Mouse (Mus musculus) lung, embryonic 14.5 days (tissue): Measurements from ENCODE around the gene Gpr183. TPM values are rescaled to one million over a fixed set of nuclear protein-coding genes. Genes with fewer than 3 reads are reported as not detected.
A peak's percentile ranks its signal among the peaks of the same experiment; 100 is the strongest.

ENCODE experiments used
- ATAC-seq: fragments of 200-750 bp; cut with Nextera tagmentation; 2 replicates; pipeline ENCODE4 v1.8.0; 2017; ENCODE audit warnings: mild to moderate bottlenecking, moderate TSS enrichment, moderate library complexity; ENCODE audit not compliant: insufficient read depth
- DNase-seq: peaks from one replicate; pipeline ENCODE4 v3.0.0-alpha.2; 2015
- H3K27ac ChIP-seq: fragments of 300-500 bp; sonication (generic); 2 replicates; pipeline ENCODE4 v1.5.1; 2014; ENCODE audit warnings: low read depth, mild to moderate bottlenecking, moderate library complexity
- H3K27me3 ChIP-seq: fragments of 300-500 bp; sonication (generic); 2 replicates; pipeline ENCODE4 v1.6.1; 2014; ENCODE audit warnings: low read length, control low read depth; ENCODE audit not compliant: insufficient read depth
- H3K36me3 ChIP-seq: fragments of 300-500 bp; sonication (generic); 2 replicates; pipeline ENCODE4 v1.6.1; 2014; ENCODE audit warnings: control low read depth; ENCODE audit not compliant: insufficient read depth
- H3K4me1 ChIP-seq: fragments of 300-500 bp; sonication (generic); 2 replicates; pipeline ENCODE4 v1.6.1; 2014; ENCODE audit warnings: antibody characterized with exemption, control low read depth; ENCODE audit not compliant: insufficient read depth
- H3K4me2 ChIP-seq: fragments of 300-500 bp; sonication (generic); 2 replicates; pipeline ENCODE4 v1.6.1; 2014; ENCODE audit warnings: mild to moderate bottlenecking
- H3K4me3 ChIP-seq: fragments of 300-500 bp; sonication (generic); 2 replicates; pipeline ENCODE4 v1.5.1; 2014; ENCODE audit warnings: low read depth, low read length
- H3K9ac ChIP-seq: fragments of 300-500 bp; sonication (generic); 2 replicates; pipeline ENCODE4 v1.6.1; 2014
- H3K9me3 ChIP-seq: fragments of 300-500 bp; sonication (generic); 2 replicates; pipeline ENCODE4 v1.6.1; 2016; ENCODE audit warnings: low read depth, low read length, control low read depth
- CTCF ChIP-seq: IDR thresholded peaks from 2 replicates; pipeline ENCODE4 v1.5.1; 2016; ENCODE audit warnings: antibody characterized with exemption, low read depth
- WGBS: fragments of 180-500 bp; shearing (Covaris S2); extraction: QIAGEN DNeasy Blood & Tissue Kit; methylation state at CpG from one replicate; pipeline ENCODE4 v1.1.7; 2014; 5-methylcytosine and 5-hydroxymethylcytosine counted together
- polyA plus RNA-seq: library from polyadenylated mRNA; unstranded; fragments of >200 nt; fragmentation: Nextera tagmentation; extraction: Ambion mirVana; gene quantifications from 2 replicates; pipeline ENCODE4 v1.2.1, GENCODE M21; 2014

Gene Gpr183
- polyA plus RNA-seq, 1 experiment from 2014 or later, result 3.6 TPM

- H3K27me3 ChIP-seq, result no peaks in the 10 kb centered on the region
- H3K4me3 ChIP-seq, result no peak overlapping the region
- no peak overlapping the region for H3K4me2 ChIP-seq
- H3K4me1 ChIP-seq, result no peaks in the 10 kb centered on the region
- no peak overlapping the region for H3K9ac ChIP-seq
- DNase-seq (no peak), ATAC-seq (no peak)
- WGBS, result 89% methylated on average over 3 of the region's 3 CpGs
- H3K36me3 ChIP-seq, result peaks cover 3% of the 10 kb centered on the region; the same call in 1 of the 2 replicates
- no peak for TF ChIP-seq CTCF
- H3K9me3 ChIP-seq, result no peaks in the 10 kb centered on the region
- H3K27ac ChIP-seq, result no peak overlapping the region
Observed at GRCm38 (mm10) chr14:121989331-121989730, 24.3 kb upstream of the Gpr183 start.

DNA sequence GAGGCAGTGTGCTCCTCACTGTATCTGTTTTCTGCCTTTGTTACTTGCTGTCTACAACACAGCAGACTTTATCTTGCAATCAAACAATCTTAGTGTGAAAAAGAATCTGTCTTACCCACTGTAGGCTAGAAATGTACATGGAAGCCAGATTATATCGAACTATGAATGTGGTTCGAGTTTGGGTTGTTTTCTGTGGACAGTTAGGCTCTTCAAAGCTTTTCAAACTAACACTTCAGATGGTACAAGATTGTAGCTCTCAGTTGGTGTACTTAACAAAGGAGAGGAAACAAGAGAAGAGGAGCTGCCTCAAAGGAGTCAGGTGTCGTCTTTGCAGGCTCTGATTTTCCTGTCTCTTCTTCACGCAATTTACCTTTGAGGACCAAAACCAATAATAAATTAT is 22.7 kb upstream of the Gpr183 start:
- Histone ChIP-seq H3K27ac (no peak overlapping the region), H3K4me2 (no peak overlapping the region), H3K9ac (no peak overlapping the region), H3K4me1 (no peaks in the 10 kb centered on the region), H3K9me3 (no peaks in the 10 kb centered on the region), H3K4me3 (no peak overlapping the region), H3K36me3 (no peaks in the 10 kb centered on the region; the same call in 1 of the 2 replicates), H3K27me3 (no peaks in the 10 kb centered on the region)
- WGBS, result 62% methylated on average over 4 of the region's 4 CpGs
- no peak for TF ChIP-seq CTCF
- ATAC-seq (no peak), DNase-seq (no peak)

GRCm38 (mm10) chr14:121987287-121987686 is 22.3 kb upstream of the Gpr183 start:
- no peak overlapping the region for H3K27ac ChIP-seq
- no peaks in the 10 kb centered on the region for H3K27me3 ChIP-seq
- DNase-seq, result no peak
- no peak for ATAC-seq
- H3K4me2 ChIP-seq, result no peak overlapping the region
- H3K4me3 ChIP-seq, result no peak overlapping the region
- WGBS, result 76% methylated on average over 1 of the region's 1 CpGs
- H3K4me1 ChIP-seq, result no peaks in the 10 kb centered on the region
- TF ChIP-seq CTCF, result no peak
- no peaks in the 10 kb centered on the region for H3K9me3 ChIP-seq
- no peak overlapping the region for H3K9ac ChIP-seq
- H3K36me3 ChIP-seq, result no peaks in the 10 kb centered on the region; the same call in 1 of the 2 replicates

GRCm38 (mm10) chr14:121986028-121986427 is 21.0 kb upstream of the Gpr183 start:
- peak; percentile 66; the same call in 1 of the 2 replicates for ATAC-seq
- no peak for TF ChIP-seq CTCF
- WGBS, result 75% methylated on average over 6 of the region's 6 CpGs
- no peak overlapping the region for H3K9ac ChIP-seq
- no peak overlapping the region for H3K4me3 ChIP-seq
- peak; percentile 64 for DNase-seq
- no peaks in the 10 kb centered on the region for H3K27me3 ChIP-seq
- H3K9me3 ChIP-seq, result no peaks in the 10 kb centered on the region
- no peak overlapping the region for H3K4me2 ChIP-seq
- H3K4me1 ChIP-seq, result no peaks in the 10 kb centered on the region
- no peaks in the 10 kb centered on the region; the same call in 1 of the 2 replicates for H3K36me3 ChIP-seq
- peak overlapping the region; percentile 18; the same call in 1 of the 2 replicates for H3K27ac ChIP-seq

DNA sequence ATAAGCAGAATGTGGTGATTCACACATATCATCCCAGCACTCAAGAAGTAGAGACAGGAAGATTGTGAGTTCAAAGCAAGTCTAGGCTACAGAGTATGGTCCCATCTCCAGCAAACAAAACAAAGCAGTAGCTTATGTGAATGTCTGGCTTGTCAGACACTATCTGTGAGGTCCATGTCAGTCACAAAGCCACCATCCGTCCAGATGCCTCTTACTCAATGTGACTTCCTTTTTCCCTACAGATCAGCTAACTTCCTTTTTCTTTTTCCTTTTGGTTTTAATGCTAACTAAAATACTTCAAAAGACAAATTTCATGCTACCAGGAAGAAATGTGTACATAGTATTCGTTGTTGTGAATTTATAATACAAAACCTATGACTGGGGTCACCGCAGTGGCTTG is 20.5 kb upstream of the Gpr183 start:
- Histone ChIP-seq H3K9ac (no peak overlapping the region), H3K4me1 (no peaks in the 10 kb centered on the region), H3K4me3 (no peak overlapping the region), H3K27ac (peak overlapping the region; percentile 18; the same call in 1 of the 2 replicates), H3K4me2 (no peak overlapping the region), H3K9me3 (no peaks in the 10 kb centered on the region), H3K27me3 (no peaks in the 10 kb centered on the region), H3K36me3 (no peaks in the 10 kb centered on the region; the same call in 1 of the 2 replicates)
- DNase-seq, result no peak
- 72% methylated on average over 3 of the region's 3 CpGs for WGBS
- no peak for TF ChIP-seq CTCF
- ATAC-seq, result no peak

DNA sequence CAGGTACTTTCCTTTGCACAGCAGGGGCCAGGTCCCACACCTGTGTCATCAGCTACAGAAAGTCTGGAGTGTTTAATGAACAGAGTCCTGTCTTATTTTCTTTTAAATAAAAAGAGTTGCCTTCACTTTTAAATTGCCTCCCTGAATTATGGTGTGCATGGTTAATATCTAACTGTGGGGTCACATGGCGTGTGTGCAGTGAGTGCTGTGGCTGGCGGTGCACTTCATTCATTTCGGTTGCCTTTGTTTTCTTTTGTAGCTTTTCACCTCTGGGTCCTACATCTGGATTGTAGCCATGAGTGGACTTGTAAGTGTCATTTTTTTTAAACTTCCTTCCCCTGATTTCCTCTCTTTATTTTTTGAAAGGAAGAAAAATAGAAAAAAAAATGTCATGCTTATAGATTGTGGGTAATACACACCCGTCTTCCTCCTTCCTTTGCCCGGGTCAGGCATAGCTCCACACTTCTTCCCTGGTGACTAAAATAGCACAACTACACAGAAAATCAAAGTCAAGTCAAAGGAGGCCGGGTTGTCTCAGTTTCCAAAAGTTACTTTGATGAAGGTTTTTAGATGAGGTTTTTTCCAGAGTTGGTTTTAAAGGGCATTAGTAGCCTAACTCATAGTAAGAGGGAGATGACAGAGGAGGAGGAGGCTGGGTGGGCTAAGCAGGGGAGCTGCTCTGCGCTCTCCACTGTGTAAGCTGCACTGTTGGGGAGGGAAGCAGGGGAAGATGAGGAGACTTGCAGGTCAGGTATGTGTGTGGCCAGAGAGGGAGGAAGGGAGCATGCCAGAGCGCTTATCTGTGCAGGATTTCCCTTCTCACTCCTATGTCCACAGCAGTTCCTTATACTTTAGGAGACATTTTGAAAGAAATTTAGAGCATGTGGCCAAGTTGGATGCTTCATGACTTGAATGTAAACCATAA is 18.3 kb upstream of the Gpr183 start:
- ATAC-seq (peak; percentile 63; the same call in 1 of the 2 replicates), DNase-seq (peak; percentile 47)
- H3K27me3 ChIP-seq, result no peaks in the 10 kb centered on the region
- peak overlapping the region; percentile 61 for H3K27ac ChIP-seq
- no peaks in the 10 kb centered on the region for H3K4me1 ChIP-seq
- H3K36me3 ChIP-seq, result no peaks in the 10 kb centered on the region; the same call in 1 of the 2 replicates
- H3K4me3 ChIP-seq, result no peak overlapping the region
- TF ChIP-seq CTCF, result no peak
- no peak overlapping the region for H3K4me2 ChIP-seq
- 32% methylated on average over 8 of the region's 8 CpGs for WGBS
- no peak overlapping the region for H3K9ac ChIP-seq
- H3K9me3 ChIP-seq, result no peaks in the 10 kb centered on the region

DNA sequence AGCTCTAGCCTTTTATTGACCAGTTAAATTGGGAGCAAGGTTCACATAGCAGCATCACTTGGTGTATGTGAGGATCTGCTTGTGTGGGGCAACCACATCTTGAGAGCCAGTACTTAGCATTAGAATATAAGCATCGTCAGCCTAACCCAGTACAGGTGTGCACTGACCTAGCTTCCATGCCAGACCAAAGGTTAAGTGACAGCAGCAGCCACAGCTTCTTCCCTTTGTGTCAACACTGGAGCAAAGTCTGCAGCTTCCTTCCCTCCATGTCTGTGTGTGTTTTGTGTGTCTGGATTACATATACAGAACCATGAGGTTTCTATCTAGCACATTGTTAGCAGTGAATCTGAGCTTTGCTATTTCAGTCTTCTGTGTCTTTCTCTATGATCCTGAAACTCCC is 16.5 kb upstream of the Gpr183 start:
- H3K4me2 ChIP-seq, result no peak overlapping the region
- no peak overlapping the region for H3K4me3 ChIP-seq
- no peaks in the 10 kb centered on the region for H3K9me3 ChIP-seq
- no peak for TF ChIP-seq CTCF
- 0 out of 2 replicates have a peak, but pooled peaks cover 1% of the 10 kb centered on the region for H3K36me3 ChIP-seq
- no peak for DNase-seq
- no peak overlapping the region for H3K27ac ChIP-seq
- H3K4me1 ChIP-seq, result no peaks in the 10 kb centered on the region
- no peak overlapping the region for H3K9ac ChIP-seq
- H3K27me3 ChIP-seq, result no peaks in the 10 kb centered on the region
- WGBS, result 73% methylated on average over 1 of the region's 1 CpGs
- no peak for ATAC-seq
